Mouse (Mus musculus): Measurements from ENCODE around the gene Adap1. TPM values are rescaled to one million over a fixed set of nuclear protein-coding genes. Genes with fewer than 3 reads are reported as not detected.

Adap1 gene
- polyA plus RNA-seq, 1 experiment from 2014 or later = 0.69 TPM

DNA sequence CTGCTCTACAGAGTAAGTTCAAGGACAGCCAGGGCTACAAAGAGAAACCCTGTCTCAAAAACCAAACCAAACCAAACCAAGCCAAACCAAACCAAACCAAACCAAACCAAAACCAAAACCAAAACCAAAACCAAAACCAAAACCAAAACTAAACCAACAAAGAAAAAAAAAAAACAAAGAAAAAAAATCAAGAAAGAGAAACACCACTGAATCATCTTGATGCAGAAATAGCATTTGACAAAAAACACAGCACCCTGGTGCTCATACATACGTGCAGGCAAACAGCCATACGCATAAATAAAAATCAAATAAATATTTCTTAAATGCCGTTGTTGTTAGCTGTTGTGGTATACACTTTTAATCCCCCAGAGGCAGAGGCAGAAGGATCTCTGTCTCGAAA is 14.9 kb downstream of the Adap1 start:
- Histone ChIP-seq H3K4me2 (ENCODE audit: low read depth, severe bottlenecking) (no peak overlapping the region), H3K27me3 (ENCODE audit: control insufficient read depth, insufficient read depth, low read length) (no peaks in the 10 kb centered on the region), H3K9ac (ENCODE audit: low read length) (no peak overlapping the region), H3K9me3 (ENCODE audit: control insufficient read depth, low read length) (no peaks in the 10 kb centered on the region), H3K36me3 (ENCODE audit: control insufficient read depth, insufficient read depth, low read length) (no peaks in the 10 kb centered on the region; the same call in 1 of the 2 replicates), H3K27ac (replicated peaks; ENCODE audit: low read depth, low read length) (no peak overlapping the region), H3K4me1 (ENCODE audit: control insufficient read depth, insufficient read depth, low read length) (no peaks in the 10 kb centered on the region), H3K4me3 (ENCODE audit: low read depth, low read length) (no peak overlapping the region)
- DNase-seq (ENCODE audit: low spot score) (no peak), ATAC-seq (ENCODE audit: insufficient number of reproducible peaks, low FRiP score, low TSS enrichment, low read depth) (no peak)
- 88% methylated on average over 4 of the region's 4 CpGs for WGBS

DNA sequence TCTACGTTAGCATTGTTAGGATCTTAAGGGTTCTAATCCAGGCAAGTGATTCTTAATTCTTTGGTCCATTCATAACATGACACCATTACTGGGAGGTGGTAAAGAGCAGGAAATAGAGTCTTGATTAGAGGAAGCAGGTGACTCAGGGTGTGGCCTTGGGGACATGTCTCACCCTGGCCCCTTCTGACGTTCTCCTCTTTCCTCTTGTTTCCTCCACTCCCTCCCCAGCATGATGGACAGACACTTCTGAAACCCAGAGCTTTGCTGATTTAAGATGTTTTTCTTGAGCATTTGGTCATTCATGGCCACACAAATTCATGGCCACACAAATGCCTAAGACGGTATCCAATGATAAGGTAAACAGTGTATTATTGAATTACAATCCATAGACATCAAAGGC is 15.5 kb downstream of the Adap1 start:
- H3K4me1 ChIP-seq (ENCODE audit: control insufficient read depth, insufficient read depth, low read length) = no peaks in the 10 kb centered on the region
- no peak overlapping the region for H3K27ac ChIP-seq (replicated peaks; ENCODE audit: low read depth, low read length)
- H3K9me3 ChIP-seq (ENCODE audit: control insufficient read depth, low read length) = no peaks in the 10 kb centered on the region
- H3K4me2 ChIP-seq (ENCODE audit: low read depth, severe bottlenecking) = no peak overlapping the region
- H3K4me3 ChIP-seq (ENCODE audit: low read depth, low read length) = no peak overlapping the region
- 80% methylated on average over 3 of the region's 3 CpGs for WGBS
- no peak overlapping the region for H3K9ac ChIP-seq (ENCODE audit: low read length)
- no peaks in the 10 kb centered on the region; the same call in 1 of the 2 replicates for H3K36me3 ChIP-seq (ENCODE audit: control insufficient read depth, insufficient read depth, low read length)
- no peak for ATAC-seq (ENCODE audit: insufficient number of reproducible peaks, low FRiP score, low TSS enrichment, low read depth)
- H3K27me3 ChIP-seq (ENCODE audit: control insufficient read depth, insufficient read depth, low read length) = no peaks in the 10 kb centered on the region
- no peak for DNase-seq (ENCODE audit: low spot score)

GRCm38 (mm10) chr5:139303646-139304061 is 21.8 kb downstream of the Adap1 start:
- H3K4me2 ChIP-seq (ENCODE audit: low read depth, severe bottlenecking) = no peak overlapping the region
- no peak for DNase-seq (ENCODE audit: low spot score)

DNA sequence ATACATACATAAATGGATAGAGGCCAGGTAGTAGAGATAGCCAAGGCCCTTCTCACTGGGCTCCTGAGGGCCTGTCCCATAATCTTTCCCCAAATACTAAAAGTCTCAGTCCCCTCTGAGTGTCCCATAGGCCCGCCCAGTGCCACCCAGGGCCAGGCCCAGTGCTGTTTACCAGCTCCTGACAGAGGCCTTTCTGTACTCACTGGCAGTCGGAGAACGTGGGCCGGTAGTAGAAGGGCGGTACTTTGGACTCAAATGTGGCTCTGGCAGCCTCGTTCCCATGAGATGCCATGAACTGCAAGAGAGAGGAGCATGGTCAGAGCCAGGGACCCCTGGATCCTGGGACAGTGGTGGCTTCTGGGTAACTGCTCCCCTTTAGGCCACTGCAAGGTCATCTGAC is 23.3 kb downstream of the Adap1 start:
- no peak overlapping the region for H3K4me3 ChIP-seq (ENCODE audit: low read depth, low read length)
- no peaks in the 10 kb centered on the region for H3K36me3 ChIP-seq (ENCODE audit: control insufficient read depth, insufficient read depth, low read length)
- H3K9ac ChIP-seq (ENCODE audit: low read length) = no peak overlapping the region
- H3K9me3 ChIP-seq (ENCODE audit: control insufficient read depth, low read length) = no peaks in the 10 kb centered on the region
- 86% methylated on average over 6 of the region's 6 CpGs for WGBS
- ATAC-seq (ENCODE audit: insufficient number of reproducible peaks, low FRiP score, low TSS enrichment, low read depth) = no peak
- no peak overlapping the region for H3K4me2 ChIP-seq (ENCODE audit: low read depth, severe bottlenecking)
- H3K27me3 ChIP-seq (ENCODE audit: control insufficient read depth, insufficient read depth, low read length) = no peaks in the 10 kb centered on the region
- no peaks in the 10 kb centered on the region for H3K4me1 ChIP-seq (ENCODE audit: control insufficient read depth, insufficient read depth, low read length)
- H3K27ac ChIP-seq (replicated peaks; ENCODE audit: low read depth, low read length) = no peak overlapping the region
- DNase-seq (ENCODE audit: low spot score) = no peak

More at GRCm38 (mm10) chr5:139303646-139304061, 21.8 kb downstream of the Adap1 start:
- Histone ChIP-seq H3K4me1 (ENCODE audit: control insufficient read depth, insufficient read depth, low read length) (no peaks in the 10 kb centered on the region), H3K4me3 (ENCODE audit: low read depth, low read length) (no peak overlapping the region), H3K9ac (ENCODE audit: low read length) (no peak overlapping the region), H3K9me3 (ENCODE audit: control insufficient read depth, low read length) (no peaks in the 10 kb centered on the region), H3K36me3 (ENCODE audit: control insufficient read depth, insufficient read depth, low read length) (no peaks in the 10 kb centered on the region; the same call in 1 of the 2 replicates), H3K27me3 (ENCODE audit: control insufficient read depth, insufficient read depth, low read length) (no peaks in the 10 kb centered on the region), H3K27ac (replicated peaks; ENCODE audit: low read depth, low read length) (no peak overlapping the region)
- 91% methylated on average over 9 of the region's 9 CpGs for WGBS
- ATAC-seq (ENCODE audit: insufficient number of reproducible peaks, low FRiP score, low TSS enrichment, low read depth) = no peak

GRCm38 (mm10) chr5:139297745-139298144 is 27.7 kb downstream of the Adap1 start:
- no peaks in the 10 kb centered on the region for H3K36me3 ChIP-seq (ENCODE audit: control insufficient read depth, insufficient read depth, low read length)
- DNase-seq (ENCODE audit: low spot score) (no peak), ATAC-seq (ENCODE audit: insufficient number of reproducible peaks, low FRiP score, low TSS enrichment, low read depth) (no peak)
- no peaks in the 10 kb centered on the region for H3K9me3 ChIP-seq (ENCODE audit: control insufficient read depth, low read length)
- H3K27ac ChIP-seq (replicated peaks; ENCODE audit: low read depth, low read length) = no peak overlapping the region
- H3K27me3 ChIP-seq (ENCODE audit: control insufficient read depth, insufficient read depth, low read length) = no peaks in the 10 kb centered on the region
- no peaks in the 10 kb centered on the region for H3K4me1 ChIP-seq (ENCODE audit: control insufficient read depth, insufficient read depth, low read length)
- 88% methylated on average over 5 of the region's 5 CpGs for WGBS
- no peak overlapping the region for H3K4me3 ChIP-seq (ENCODE audit: low read depth, low read length)
- H3K4me2 ChIP-seq (ENCODE audit: low read depth, severe bottlenecking) = no peak overlapping the region
- no peak overlapping the region for H3K9ac ChIP-seq (ENCODE audit: low read length)

DNA sequence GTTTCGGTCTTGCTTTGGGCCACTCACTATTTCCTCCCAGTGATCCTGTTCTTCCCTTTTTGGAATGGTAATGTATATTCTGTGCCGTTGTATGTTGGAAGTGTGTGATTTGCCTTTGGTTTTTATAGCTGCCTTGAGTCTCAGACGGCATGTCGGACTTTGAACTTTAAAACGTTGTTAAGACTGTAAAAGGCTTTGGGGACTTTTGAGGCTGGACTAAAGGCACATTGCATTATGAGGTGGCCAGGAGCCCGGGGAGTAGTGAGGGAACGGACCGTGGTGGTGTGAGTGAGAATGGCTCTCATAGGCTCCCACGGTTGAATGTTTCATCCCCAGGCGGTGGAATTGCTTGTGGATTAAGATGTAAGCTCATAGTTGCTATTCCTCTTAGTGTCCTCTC is 28.3 kb downstream of the Adap1 start:
- Histone ChIP-seq H3K36me3 (ENCODE audit: control insufficient read depth, insufficient read depth, low read length) (no peaks in the 10 kb centered on the region), H3K27me3 (ENCODE audit: control insufficient read depth, insufficient read depth, low read length) (no peaks in the 10 kb centered on the region), H3K9me3 (ENCODE audit: control insufficient read depth, low read length) (no peaks in the 10 kb centered on the region), H3K4me1 (ENCODE audit: control insufficient read depth, insufficient read depth, low read length) (no peaks in the 10 kb centered on the region), H3K27ac (replicated peaks; ENCODE audit: low read depth, low read length) (no peak overlapping the region), H3K4me2 (ENCODE audit: low read depth, severe bottlenecking) (no peak overlapping the region), H3K9ac (ENCODE audit: low read length) (no peak overlapping the region), H3K4me3 (ENCODE audit: low read depth, low read length) (no peak overlapping the region)
- ATAC-seq (ENCODE audit: insufficient number of reproducible peaks, low FRiP score, low TSS enrichment, low read depth) (no peak), DNase-seq (ENCODE audit: low spot score) (no peak)
- 85% methylated on average over 10 of the region's 10 CpGs for WGBS

DNA sequence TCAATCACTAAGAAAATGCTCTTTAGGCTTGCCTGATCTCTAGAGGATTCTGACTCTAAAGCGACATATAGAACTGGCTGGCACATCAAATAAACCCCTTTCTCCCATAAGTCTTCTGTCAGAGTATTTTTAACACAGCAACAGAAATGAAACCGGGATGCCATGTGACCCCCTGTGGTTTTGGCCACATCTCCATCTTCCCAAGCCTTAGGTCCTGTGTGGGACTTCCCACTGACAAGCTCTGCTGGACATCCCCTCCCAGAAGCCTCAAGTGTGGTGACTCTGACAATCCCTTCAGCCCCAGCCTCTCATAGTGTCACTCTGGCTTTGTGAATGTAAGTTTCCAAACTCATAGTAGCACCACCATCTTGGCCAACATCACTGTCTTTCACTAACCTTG is 31.3 kb downstream of the Adap1 start:
- Histone ChIP-seq H3K4me3 (ENCODE audit: low read depth, low read length) (no peak overlapping the region), H3K4me1 (ENCODE audit: control insufficient read depth, insufficient read depth, low read length) (no peaks in the 10 kb centered on the region), H3K9ac (ENCODE audit: low read length) (no peak overlapping the region), H3K27ac (replicated peaks; ENCODE audit: low read depth, low read length) (no peak overlapping the region), H3K4me2 (ENCODE audit: low read depth, severe bottlenecking) (no peak overlapping the region), H3K36me3 (ENCODE audit: control insufficient read depth, insufficient read depth, low read length) (no peaks in the 10 kb centered on the region), H3K27me3 (ENCODE audit: control insufficient read depth, insufficient read depth, low read length) (no peaks in the 10 kb centered on the region), H3K9me3 (ENCODE audit: control insufficient read depth, low read length) (no peaks in the 10 kb centered on the region)
- ATAC-seq (ENCODE audit: insufficient number of reproducible peaks, low FRiP score, low TSS enrichment, low read depth) (no peak), DNase-seq (ENCODE audit: low spot score) (no peak)
- WGBS = 80% methylated on average over 2 of the region's 2 CpGs

GRCm38 (mm10) chr5:139291811-139292560 is 33.4 kb downstream of the Adap1 start:
- Histone ChIP-seq H3K27me3 (ENCODE audit: control insufficient read depth, insufficient read depth, low read length) (no peaks in the 10 kb centered on the region), H3K9ac (ENCODE audit: low read length) (no peak overlapping the region), H3K9me3 (ENCODE audit: control insufficient read depth, low read length) (no peaks in the 10 kb centered on the region), H3K4me3 (ENCODE audit: low read depth, low read length) (no peak overlapping the region), H3K36me3 (ENCODE audit: control insufficient read depth, insufficient read depth, low read length) (no peaks in the 10 kb centered on the region), H3K4me1 (ENCODE audit: control insufficient read depth, insufficient read depth, low read length) (no peaks in the 10 kb centered on the region), H3K27ac (replicated peaks; ENCODE audit: low read depth, low read length) (no peak overlapping the region), H3K4me2 (ENCODE audit: low read depth, severe bottlenecking) (no peak overlapping the region)
- WGBS = 73% methylated on average over 6 of the region's 6 CpGs
- no peak for ATAC-seq (ENCODE audit: insufficient number of reproducible peaks, low FRiP score, low TSS enrichment, low read depth)
- DNase-seq (ENCODE audit: low spot score) = no peak
